Mouse (Mus musculus) forebrain, embryonic 16.5 days (tissue): Measurements from ENCODE around the gene Fcer2a. TPM values are rescaled to one million over a fixed set of nuclear protein-coding genes. Genes with fewer than 3 reads are reported as not detected.

ENCODE experiments used
- ATAC-seq: fragments of 200-750 bp; cut with Nextera tagmentation; 2 replicates; pipeline ENCODE4 v1.8.0; 2017; ENCODE audit warnings: mild to moderate bottlenecking, moderate library complexity
- H3K27ac ChIP-seq: fragments of 300-500 bp; sonication (generic); 2 replicates; pipeline ENCODE4 v1.5.1; 2014; ENCODE audit warnings: low read length, control low read depth
- H3K27me3 ChIP-seq: fragments of 300-500 bp; sonication (generic); replicated peaks from 2 replicates; pipeline ENCODE4 v1.6.1; 2014; ENCODE audit warnings: low read length; ENCODE audit not compliant: control insufficient read depth, insufficient read depth
- H3K36me3 ChIP-seq: fragments of 300-500 bp; sonication (generic); 2 replicates; pipeline ENCODE4 v1.6.1; 2014; ENCODE audit not compliant: control insufficient read depth, insufficient read depth
- H3K4me1 ChIP-seq: fragments of 300-500 bp; sonication (generic); replicated peaks from 2 replicates; pipeline ENCODE4 v1.6.1; 2014; ENCODE audit warnings: low read length; ENCODE audit not compliant: control insufficient read depth, insufficient read depth
- H3K4me2 ChIP-seq: fragments of 300-500 bp; sonication (generic); 2 replicates; pipeline ENCODE4 v1.6.1; 2014; ENCODE audit warnings: mild to moderate bottlenecking, low read length, control low read depth
- H3K4me3 ChIP-seq: fragments of 300-500 bp; sonication (generic); replicated peaks from 2 replicates; pipeline ENCODE4 v1.5.1; 2014; ENCODE audit warnings: mild to moderate bottlenecking, low read length, control low read depth
- H3K9ac ChIP-seq: fragments of 300-500 bp; sonication (generic); replicated peaks from 2 replicates; pipeline ENCODE4 v1.6.1; 2014; ENCODE audit warnings: low read depth, low read length, control low read depth
- H3K9me3 ChIP-seq: fragments of 300-500 bp; sonication (generic); 2 replicates; pipeline ENCODE4 v1.6.1; 2016; ENCODE audit warnings: low read length; ENCODE audit not compliant: control insufficient read depth
- WGBS: fragments of 180-500 bp; shearing (Covaris S2); extraction: QIAGEN DNeasy Blood & Tissue Kit; methylation state at CpG from one replicate; pipeline ENCODE4 v1.1.7; 2014; 5-methylcytosine and 5-hydroxymethylcytosine counted together
- polyA plus RNA-seq: library from polyadenylated mRNA; unstranded; fragments of >200 nt; fragmentation: Nextera tagmentation; extraction: Ambion mirVana; gene quantifications from 2 replicates; pipeline ENCODE4 v1.2.1, GENCODE M21; 2015

The Fcer2a gene
- polyA plus RNA-seq, 1 experiment from 2014 or later = 0.30 TPM

DNA sequence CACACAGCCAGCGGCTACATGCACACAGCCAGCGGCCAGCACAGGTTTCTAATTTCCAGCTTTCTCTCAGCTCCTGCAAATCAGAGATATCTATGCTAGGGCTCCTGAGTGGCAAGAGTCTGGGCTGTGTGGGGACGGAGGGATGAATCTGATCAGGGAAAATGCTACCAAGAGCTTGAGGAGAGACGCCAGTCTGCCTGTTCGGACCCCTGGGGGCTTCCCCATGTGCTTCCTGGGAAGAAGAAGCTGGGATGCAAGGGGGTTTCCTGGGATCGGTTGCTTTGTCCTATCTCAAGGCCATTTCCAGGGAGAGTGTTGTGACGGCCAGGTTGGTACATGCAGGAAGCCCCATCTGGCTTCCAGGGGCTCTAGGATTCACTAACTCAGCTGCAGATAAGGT lies 13.6 kb upstream of the Fcer2a start:
- H3K4me3 ChIP-seq = no peak overlapping the region
- ATAC-seq = no peak
- 79% methylated on average over 7 of the region's 7 CpGs for WGBS
- H3K9me3 ChIP-seq = no peaks in the 10 kb centered on the region
- no peaks in the 10 kb centered on the region for H3K27me3 ChIP-seq
- no peak overlapping the region for H3K9ac ChIP-seq
- no peaks in the 10 kb centered on the region for H3K4me1 ChIP-seq
- no peaks in the 10 kb centered on the region for H3K36me3 ChIP-seq
- H3K27ac ChIP-seq = no peak overlapping the region
- no peak overlapping the region for H3K4me2 ChIP-seq

DNA sequence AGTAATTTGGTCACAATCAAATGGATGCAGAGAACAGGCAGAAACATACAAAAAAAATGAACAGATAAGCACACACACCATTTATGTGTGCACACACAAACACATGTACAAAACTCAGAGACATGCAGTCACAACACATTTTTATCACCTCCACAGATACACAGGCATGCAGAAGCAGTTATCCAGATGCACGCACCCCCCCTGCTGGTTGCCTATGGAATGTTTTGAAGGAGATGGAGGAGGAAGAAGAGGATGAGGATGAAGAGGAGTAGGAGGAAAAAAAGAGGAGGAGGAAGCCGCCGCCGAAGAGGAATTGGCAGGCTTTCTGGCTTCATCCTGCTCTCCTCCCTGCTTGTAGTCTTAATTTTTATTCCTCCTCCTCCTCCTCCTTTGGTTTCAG lies 11.7 kb upstream of the Fcer2a start:
- no peak overlapping the region for H3K9ac ChIP-seq
- H3K27me3 ChIP-seq = no peaks in the 10 kb centered on the region
- no peaks in the 10 kb centered on the region for H3K36me3 ChIP-seq
- no peaks in the 10 kb centered on the region for H3K9me3 ChIP-seq
- no peaks in the 10 kb centered on the region for H3K4me1 ChIP-seq
- 67% methylated on average over 4 of the region's 4 CpGs for WGBS
- H3K4me2 ChIP-seq = no peak overlapping the region
- H3K27ac ChIP-seq = no peak overlapping the region
- H3K4me3 ChIP-seq = no peak overlapping the region
- no peak for ATAC-seq

DNA sequence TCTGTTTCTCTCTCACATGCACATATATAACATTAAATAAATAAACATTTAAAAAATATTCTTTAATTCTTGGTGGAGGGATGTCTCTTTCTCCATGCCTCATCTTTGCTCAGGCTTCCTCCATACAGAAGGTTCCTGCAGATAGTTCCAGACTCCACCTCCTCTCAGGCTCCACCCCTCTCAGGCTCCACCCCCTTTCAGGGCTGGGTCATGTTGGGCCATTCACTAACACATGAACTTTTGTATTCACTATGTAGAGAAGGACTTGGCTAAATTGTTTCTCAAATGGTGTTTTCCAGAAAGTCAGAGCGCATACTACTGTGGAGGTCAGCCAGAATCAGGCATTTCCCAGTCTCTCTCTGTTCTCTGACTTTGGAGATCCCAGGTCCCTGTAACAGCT lies 7.5 kb upstream of the Fcer2a start:
- Histone ChIP-seq H3K4me1 (no peaks in the 10 kb centered on the region), H3K9ac (no peak overlapping the region), H3K9me3 (no peaks in the 10 kb centered on the region), H3K4me3 (no peak overlapping the region), H3K36me3 (no peaks in the 10 kb centered on the region), H3K27ac (no peak overlapping the region), H3K27me3 (no peaks in the 10 kb centered on the region), H3K4me2 (no peak overlapping the region)
- no peak for ATAC-seq
- WGBS = 94% methylated on average over 1 of the region's 1 CpGs

DNA sequence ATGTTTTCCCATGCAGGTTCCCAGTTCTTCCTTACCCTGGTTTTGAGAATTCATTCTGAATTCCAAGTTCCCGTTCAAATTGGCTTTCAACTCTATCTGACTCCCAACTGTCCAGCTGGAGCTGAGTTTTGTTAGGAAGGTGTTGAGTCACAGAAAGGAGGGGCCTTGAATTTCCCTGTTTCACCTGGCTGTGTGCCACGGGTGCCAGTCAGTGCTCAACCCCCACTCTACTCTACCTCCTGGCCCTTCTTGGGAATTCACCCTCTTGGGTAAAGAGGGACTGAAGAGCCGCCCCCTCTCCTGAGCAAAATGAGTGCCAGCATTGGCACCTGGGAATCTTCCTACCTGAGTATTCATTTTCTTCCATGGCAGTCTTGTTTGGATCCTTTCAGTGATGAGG lies 3.2 kb downstream of the Fcer2a start:
- Histone ChIP-seq H3K9ac (no peak overlapping the region), H3K36me3 (no peaks in the 10 kb centered on the region), H3K27ac (no peak overlapping the region), H3K9me3 (no peaks in the 10 kb centered on the region), H3K27me3 (no peaks in the 10 kb centered on the region), H3K4me3 (no peak overlapping the region), H3K4me2 (no peak overlapping the region), H3K4me1 (no peaks in the 10 kb centered on the region)
- ATAC-seq = no peak
- 75% methylated on average over 3 of the region's 3 CpGs for WGBS

DNA sequence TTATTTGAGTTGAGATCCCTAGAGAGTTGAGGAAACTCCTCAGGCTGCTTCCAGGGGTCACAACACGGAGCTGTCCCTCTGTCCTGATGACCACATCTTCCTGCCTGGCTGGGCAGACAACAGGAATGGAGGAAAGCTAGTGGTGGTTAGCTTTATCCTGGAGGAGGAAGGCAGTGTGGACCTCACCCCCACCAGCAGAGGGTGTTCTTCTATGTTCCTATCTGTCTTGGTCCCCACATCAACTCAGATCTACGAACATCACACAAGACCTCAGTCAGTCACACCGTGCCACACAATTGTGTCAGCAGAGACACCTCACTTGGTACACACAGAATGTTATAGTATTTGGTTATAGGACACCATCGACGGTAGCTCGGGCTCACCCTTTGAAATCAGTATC lies 6.4 kb downstream of the Fcer2a start:
- Histone ChIP-seq H3K4me2 (no peak overlapping the region), H3K27me3 (no peaks in the 10 kb centered on the region), H3K36me3 (no peaks in the 10 kb centered on the region), H3K4me3 (no peak overlapping the region), H3K9me3 (no peaks in the 10 kb centered on the region), H3K9ac (no peak overlapping the region), H3K4me1 (no peaks in the 10 kb centered on the region), H3K27ac (no peak overlapping the region)
- no peak for ATAC-seq
- 74% methylated on average over 6 of the region's 6 CpGs for WGBS

DNA sequence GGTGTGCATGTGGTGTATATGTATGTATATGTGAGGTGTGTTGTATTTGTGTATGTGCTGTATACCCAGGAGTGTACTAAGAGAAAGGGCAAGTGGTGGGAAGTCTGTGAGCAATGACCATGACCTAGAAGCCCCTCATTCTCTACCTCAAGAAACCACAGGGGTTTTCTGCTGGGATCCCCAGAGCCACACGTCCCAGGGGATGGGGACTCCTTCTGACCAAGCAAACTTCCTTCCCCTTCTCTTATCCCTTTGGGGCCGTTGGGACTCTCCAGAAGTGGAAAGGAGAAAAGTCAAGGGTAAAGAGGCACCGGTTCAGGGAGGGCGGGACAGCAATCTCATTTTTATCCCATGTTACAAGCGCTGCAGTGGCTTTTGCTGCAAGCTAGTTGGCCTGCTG lies 8.6 kb downstream of the Fcer2a start:
- 69% methylated on average over 5 of the region's 5 CpGs for WGBS
- Histone ChIP-seq H3K27me3 (no peaks in the 10 kb centered on the region), H3K4me1 (no peaks in the 10 kb centered on the region), H3K4me3 (no peak overlapping the region), H3K27ac (no peak overlapping the region), H3K9me3 (no peaks in the 10 kb centered on the region), H3K36me3 (no peaks in the 10 kb centered on the region), H3K9ac (no peak overlapping the region), H3K4me2 (no peak overlapping the region)
- no peak for ATAC-seq

DNA sequence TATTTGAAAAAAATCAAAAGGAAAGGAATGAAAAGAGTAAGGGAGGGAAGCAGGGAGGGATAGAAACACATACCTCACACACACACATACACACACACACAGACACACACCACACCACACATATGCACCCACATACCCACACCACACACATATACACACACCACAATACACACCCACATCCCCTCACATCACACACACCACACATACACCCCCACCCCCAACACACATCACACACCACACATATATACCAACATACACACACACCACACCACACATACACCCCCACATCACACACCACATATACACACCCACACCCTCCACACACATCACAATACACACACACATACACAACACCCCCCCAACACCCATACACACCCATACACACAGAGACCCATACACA lies 9.4 kb downstream of the Fcer2a start:
- H3K27ac ChIP-seq = no peak overlapping the region
- H3K4me2 ChIP-seq = no peak overlapping the region
- H3K4me1 ChIP-seq = no peaks in the 10 kb centered on the region
- no peak overlapping the region for H3K9ac ChIP-seq
- peaks cover 3% of the 10 kb centered on the region; the same call in 1 of the 2 replicates for H3K36me3 ChIP-seq
- ATAC-seq = peak; percentile 39; the same call in 1 of the 2 replicates
- H3K27me3 ChIP-seq = no peaks in the 10 kb centered on the region
- no peak overlapping the region for H3K4me3 ChIP-seq
- H3K9me3 ChIP-seq = no peaks in the 10 kb centered on the region

DNA sequence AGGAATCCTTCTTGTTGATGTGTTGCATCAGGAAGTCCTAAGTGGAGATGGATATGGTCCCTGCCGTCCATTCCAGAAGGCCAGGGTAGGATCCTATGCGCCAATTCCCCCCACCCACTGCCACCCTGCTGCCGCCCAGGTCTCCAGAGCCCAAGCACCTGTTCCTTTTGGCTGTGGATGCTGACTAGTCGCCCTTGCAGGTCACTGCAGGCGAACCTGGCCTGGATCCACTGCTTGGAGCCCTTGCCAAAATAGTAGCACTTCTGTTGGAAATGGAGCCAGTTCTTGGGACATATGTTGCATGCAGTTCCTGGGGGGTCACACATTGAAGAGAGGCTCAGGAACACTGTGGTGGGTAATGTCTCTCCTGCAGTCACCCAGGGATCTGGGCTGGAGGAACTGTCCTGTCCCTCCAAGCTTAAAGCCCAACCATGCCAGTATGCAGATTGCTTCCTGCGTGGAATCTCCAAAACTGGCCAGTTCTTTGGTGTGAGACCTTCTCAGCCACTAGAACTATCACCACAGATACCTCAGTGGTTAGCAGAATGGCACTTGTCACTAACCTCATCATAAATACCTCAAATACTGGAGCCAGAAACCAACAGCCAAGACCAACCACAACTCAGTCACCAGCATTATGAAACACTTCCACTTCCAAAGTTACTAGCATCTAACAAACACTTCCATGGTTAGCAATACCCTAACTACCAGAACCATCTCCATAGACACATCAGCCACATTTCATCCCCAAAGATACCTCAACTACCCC lies 10.4 kb downstream of the Fcer2a start:
- no peaks in the 10 kb centered on the region for H3K4me1 ChIP-seq
- H3K36me3 ChIP-seq = peaks cover 6% of the 10 kb centered on the region; the same call in 1 of the 2 replicates
- no peaks in the 10 kb centered on the region for H3K27me3 ChIP-seq
- no peak for ATAC-seq
- H3K9ac ChIP-seq = no peak overlapping the region
- WGBS = 68% methylated on average over 6 of the region's 6 CpGs
- no peak overlapping the region for H3K4me2 ChIP-seq
- no peaks in the 10 kb centered on the region for H3K9me3 ChIP-seq
- H3K4me3 ChIP-seq = no peak overlapping the region
- no peak overlapping the region for H3K27ac ChIP-seq

DNA sequence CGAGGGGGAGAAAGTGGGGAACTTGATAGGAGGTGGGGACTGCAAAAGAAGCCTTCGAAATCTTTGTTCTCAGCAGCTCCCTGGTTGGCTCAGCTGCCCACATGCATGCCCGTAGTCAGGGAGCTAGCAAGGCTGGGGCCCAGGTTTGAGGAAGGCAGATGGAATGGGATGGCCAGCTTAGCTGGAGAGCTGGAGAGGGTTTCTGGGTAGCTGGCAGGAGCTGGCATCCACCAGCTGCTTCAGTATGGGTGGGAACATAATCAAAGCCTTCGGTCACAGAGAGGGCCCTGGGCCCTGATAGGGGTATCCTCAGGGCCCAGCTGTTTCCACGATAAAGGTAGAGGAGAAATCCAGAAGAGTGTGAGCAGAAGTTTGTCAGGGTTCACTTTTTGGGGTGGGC lies 11.5 kb downstream of the Fcer2a start:
- H3K9me3 ChIP-seq = no peaks in the 10 kb centered on the region
- H3K9ac ChIP-seq = no peak overlapping the region
- H3K27me3 ChIP-seq = no peaks in the 10 kb centered on the region
- H3K36me3 ChIP-seq = peaks cover 6% of the 10 kb centered on the region; the same call in 1 of the 2 replicates
- ATAC-seq = no peak
- H3K4me3 ChIP-seq = no peak overlapping the region
- H3K27ac ChIP-seq = no peak overlapping the region
- H3K4me1 ChIP-seq = peaks cover 7% of the 10 kb centered on the region
- H3K4me2 ChIP-seq = no peak overlapping the region
- 86% methylated on average over 5 of the region's 5 CpGs for WGBS

DNA sequence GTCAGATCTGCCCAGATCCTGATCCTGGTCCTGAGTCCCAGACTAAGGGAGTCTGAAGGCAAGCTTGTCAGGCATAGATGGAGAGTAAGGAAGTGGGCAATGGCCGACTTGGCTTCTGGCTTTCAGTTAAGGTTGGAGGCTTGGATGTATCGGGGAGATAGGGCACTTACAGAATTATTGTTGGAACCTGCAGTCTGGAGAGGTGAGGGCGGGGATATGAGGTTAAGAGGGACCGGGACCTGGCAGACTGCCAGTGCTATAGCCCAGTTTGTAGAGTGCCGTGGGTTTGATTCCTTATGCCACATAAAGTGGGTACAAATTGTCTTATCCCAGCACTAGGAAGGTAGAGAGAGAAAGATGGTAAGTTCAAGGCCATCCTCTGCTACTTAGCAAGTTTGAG lies 14.3 kb downstream of the Fcer2a start:
- Histone ChIP-seq H3K27ac (no peak overlapping the region), H3K36me3 (peaks cover 6% of the 10 kb centered on the region; the same call in 1 of the 2 replicates), H3K27me3 (no peaks in the 10 kb centered on the region), H3K4me3 (no peak overlapping the region), H3K9me3 (no peaks in the 10 kb centered on the region), H3K4me1 (peaks cover 15% of the 10 kb centered on the region), H3K4me2 (no peak overlapping the region), H3K9ac (no peak overlapping the region)
- 88% methylated on average over 5 of the region's 5 CpGs for WGBS
- no peak for ATAC-seq
